Mouse (Mus musculus) CH12.LX (cell line): ENCODE measurements at regions not wholly inside any gene's neighbourhood (a gene's known extent, or its start where the extent isn't known, plus 50 kb on each side); places are given as distances from the start of the nearest gene placed in this dataset.

Experiments used
- CTCF ChIP-seq, 2 experiments: IDR thresholded peaks in 1 of 2; conservative IDR thresholded peaks in 1 of 2; 2 replicates each; pipeline ENCODE4 v1.5.1; 2011 to 2012; ENCODE audit warnings: low read depth in 2 of 2, low read length in 2 of 2, improper control_type of control experiment in 1 of 2, inconsistent platforms in 1 of 2, mild to moderate bottlenecking in 1 of 2, moderate library complexity in 1 of 2
- E2F4 ChIP-seq: IDR thresholded peaks from 2 replicates; pipeline ENCODE4 v1.6.1; 2011; ENCODE audit warnings: low read depth, low read length, improper control_type of control experiment; ENCODE audit not compliant: insufficient replicate concordance
- KAT2A ChIP-seq: IDR thresholded peaks from 2 replicates; pipeline ENCODE4 v1.6.1; 2012; ENCODE audit warnings: low read length, improper control_type of control experiment, inconsistent platforms; ENCODE audit not compliant: insufficient replicate concordance
- POLR2AphosphoS2 ChIP-seq: IDR thresholded peaks from 2 replicates; pipeline ENCODE4 v1.6.1; 2011; ENCODE audit warnings: low read depth, low read length, improper control_type of control experiment
- SMC3 ChIP-seq: IDR thresholded peaks from 2 replicates; pipeline ENCODE4 v1.6.1; 2011; ENCODE audit warnings: low read depth, low read length, improper control_type of control experiment
- UBTF ChIP-seq: IDR thresholded peaks from 2 replicates; pipeline ENCODE4 v1.6.1; 2012; ENCODE audit warnings: low read depth, mild to moderate bottlenecking, inconsistent platforms, low read length, improper control_type of control experiment, moderate library complexity
- USF1 ChIP-seq: IDR thresholded peaks from 2 replicates; pipeline ENCODE4 v1.6.1; 2014; ENCODE audit warnings: low read depth, mild to moderate bottlenecking, inconsistent platforms, low read length, improper control_type of control experiment
- ZKSCAN1 ChIP-seq: IDR thresholded peaks from 2 replicates; pipeline ENCODE4 v1.6.1; 2012; ENCODE audit warnings: low read depth, inconsistent platforms, low read length, improper control_type of control experiment, borderline replicate concordance

GRCm38 (mm10) chr7:39898268-39898667, 380.7 kb downstream of the Zfp619 start:
- TF ChIP-seq CTCF (conservative IDR thresholded peaks at IDR 0.05 in 1 of 2, IDR thresholded peaks at IDR 0.05 in 1 of 2; ENCODE audit: low read depth in 2 of 2, low read length in 2 of 2), result peak in 1 of 2 experiments; percentile 24; a peak in 1 of 4 replicates
- no peak for TF ChIP-seq E2F4
- no peak for TF ChIP-seq UBTF
- TF ChIP-seq ZKSCAN1, result no peak
- TF ChIP-seq KAT2A, result no peak
- TF ChIP-seq SMC3, result peak; percentile 12; the same call in 1 of the 2 replicates
- TF ChIP-seq POLR2AphosphoS2, result no peak
- no peak for TF ChIP-seq USF1
